ENCODE assay signal across 7 mouse cellular contexts in the genomic region with DNA sequence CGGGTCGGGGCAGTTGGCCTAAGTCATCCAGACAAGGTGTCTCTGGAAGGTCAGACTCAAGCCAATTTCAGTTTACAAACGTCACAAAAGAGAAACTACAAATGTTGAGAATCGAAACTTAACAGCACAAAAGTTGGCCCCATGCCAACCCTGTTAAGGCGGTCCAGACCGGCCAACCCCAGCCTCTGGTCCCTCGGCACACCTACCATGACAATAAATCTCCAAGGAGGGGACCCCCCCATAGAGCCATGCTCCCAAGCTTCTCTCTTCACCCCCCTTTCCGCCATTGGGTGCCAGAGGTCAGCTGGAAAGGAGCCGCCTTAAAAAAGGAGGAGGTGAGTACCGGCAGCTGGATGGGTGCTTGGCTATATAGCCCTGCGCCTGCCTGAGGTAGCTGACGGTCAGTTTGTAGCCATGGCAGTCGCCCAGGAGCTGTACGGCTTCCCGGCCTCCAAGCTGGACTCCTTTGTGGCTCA. TPM values are rescaled to one million over a fixed set of nuclear protein-coding genes. Genes with fewer than 3 reads are reported as not detected.
A peak's percentile ranks its signal among the peaks of the same experiment; 100 is the strongest.
DNase-seq lines count a peak whose midpoint lies in the region; ATAC-seq and TF ChIP-seq lines count a peak whose summit lies in the region.

A gene (plus strand): TSS at position 243 of the 476 bp plus-strand sequence.

- TF ChIP-seq EP300 in ES-Bruce4 (IDR thresholded peaks at IDR 0.05; ENCODE audit: insufficient read depth, low read depth, low read length): no peak

- no peak within 1 kb of the TSS for H3K27ac ChIP-seq in ES-Bruce4 (ENCODE audit: insufficient read depth, low read length)
- no peak within 1 kb of the TSS for H3K27ac ChIP-seq in lung, embryonic 14.5 days (ENCODE audit: low read depth)
- peak within 1 kb of the TSS; percentile 84 for H3K27ac ChIP-seq in small intestine, adult 2 months (ENCODE audit: insufficient read depth, low read depth, low read length)

- no peak for TF ChIP-seq POLR2A in ES-Bruce4 (IDR thresholded peaks at IDR 0.05; ENCODE audit: insufficient read depth, low read length)
- peak; percentile 88 for TF ChIP-seq POLR2A in small intestine, adult 2 months (IDR thresholded peaks at IDR 0.05; ENCODE audit: low read depth, low read length)

- no peaks in the 10 kb centered on the region for H3K9me3 ChIP-seq in ES-Bruce4 (replicated peaks; ENCODE audit: control insufficient read depth, insufficient read depth, low read length, poor library complexity, severe bottlenecking)
- peaks cover 4% of the 10 kb centered on the region; the same call in 1 of the 2 replicates for H3K9me3 ChIP-seq in lung, embryonic 14.5 days (ENCODE audit: low read depth, low read length)

- peak within 1 kb of the TSS; percentile 54 for H3K4me2 ChIP-seq in lung, embryonic 14.5 days

- WGBS in lung, embryonic 14.5 days: 17% methylated on average over 15 of the region's 15 CpGs
- WGBS in small intestine, adult 2 months: 2% methylated on average over 15 of the region's 15 CpGs

- peak within 1 kb of the TSS; percentile 19 for H3K4me3 ChIP-seq in ES-Bruce4 (ENCODE audit: low read depth, low read length)
- peak within 1 kb of the TSS; percentile 29 for H3K4me3 ChIP-seq in lung, embryonic 14.5 days (ENCODE audit: low read depth, low read length)
- peak within 1 kb of the TSS; percentile 66 for H3K4me3 ChIP-seq in small intestine, adult 2 months (ENCODE audit: low read depth, low read length)

- H3K4me1 ChIP-seq in ES-Bruce4 (ENCODE audit: control insufficient read depth, insufficient read depth, low read length): no peaks in the 10 kb centered on the region
- peaks cover 5% of the 10 kb centered on the region; the same call in 1 of the 2 replicates for H3K4me1 ChIP-seq in lung, embryonic 14.5 days (ENCODE audit: insufficient read depth)
- peaks cover 11% of the 10 kb centered on the region; the same call in 1 of the 2 replicates for H3K4me1 ChIP-seq in small intestine, adult 2 months (ENCODE audit: control insufficient read depth, insufficient read depth, insufficient read length, low read length)

- intact Hi-C loops in gastrocnemius, postnatal 14 days (cut with DNase I; ENCODE audit: low total_unique reads): no loop called here

- no peaks in the 10 kb centered on the region for H3K27me3 ChIP-seq in ES-Bruce4 (ENCODE audit: control insufficient read depth, insufficient read depth, low read length, poor library complexity, severe bottlenecking)
- H3K27me3 ChIP-seq in lung, embryonic 14.5 days (ENCODE audit: insufficient read depth, low read length): no peaks in the 10 kb centered on the region
- no peaks in the 10 kb centered on the region for H3K27me3 ChIP-seq in small intestine, adult 2 months (ENCODE audit: control insufficient read depth, insufficient read depth, low read length)

- TF ChIP-seq CTCF in ES-Bruce4 (IDR thresholded peaks at IDR 0.05; ENCODE audit: low read depth, low read length): no peak
- no peak for TF ChIP-seq CTCF in lung, embryonic 14.5 days (IDR thresholded peaks at IDR 0.05; ENCODE audit: low read depth)
- no peak for TF ChIP-seq CTCF in small intestine, adult 2 months (IDR thresholded peaks at IDR 0.05; ENCODE audit: extremely low read depth, insufficient read length, insufficient replicate concordance, low read depth, low read length)

- ATAC-seq in lung, embryonic 14.5 days (ENCODE audit: insufficient read depth): peak; percentile 60

- no peaks in the 10 kb centered on the region for H3K36me3 ChIP-seq in ES-Bruce4 (ENCODE audit: control insufficient read depth, insufficient read depth, low read length, poor library complexity, severe bottlenecking)
- no peaks in the 10 kb centered on the region for H3K36me3 ChIP-seq in lung, embryonic 14.5 days (ENCODE audit: insufficient read depth)
- peaks cover 7% of the 10 kb centered on the region for H3K36me3 ChIP-seq in small intestine, adult 2 months (ENCODE audit: control insufficient read depth, insufficient read depth, low read length)

- H3K9ac ChIP-seq in ES-Bruce4 (ENCODE audit: low read depth, poor library complexity, severe bottlenecking): peak within 1 kb of the TSS; percentile 28; the same call in 1 of the 2 replicates
- peak within 1 kb of the TSS; percentile 48 for H3K9ac ChIP-seq in lung, embryonic 14.5 days

- peak; percentile 47 to 59 for DNase-seq in adrenal gland, adult 18-20 months (ENCODE audit: low spot score in 2 of 2)
- peak; percentile 43 for DNase-seq in gastrocnemius, postnatal 14 days
- peak; percentile 82 for DNase-seq in kidney, adult 18-20 months
- DNase-seq in lung, embryonic 14.5 days: peak; percentile 84
- DNase-seq in frontal cortex, postnatal 25 days (ENCODE audit: low spot score in 2 of 2): no peak

RNA-seq across cellular contexts. Expression of the gene that starts here (rescaled TPM):
- polyA plus RNA-seq in ES-Bruce4 (2011; ENCODE audit: insufficient read depth, insufficient read length, low read depth, missing spikeins): not detected in 2 replicates
- total RNA-seq in adrenal gland, adult 18-20 months (2021): 1 to 10 TPM in 1 of 2 experiments, under 1 TPM in 1; 0.74 to 1.2 TPM
- not detected for total RNA-seq in gastrocnemius, postnatal 14 days (2021)
- 0.50 TPM in 2 replicates for polyA plus RNA-seq in lung, embryonic 14.5 days (2014; fragmentation: Nextera tagmentation; extraction: Ambion mirVana)
- polyA plus RNA-seq in small intestine, adult 2 months (2012; rRNA removed): 88.2 and 139 TPM in 2 replicates

Comparison
In these comparisons a context has a peak if more than half of its experiments do, and no peak if none do; other contexts are left out.
1. RNA of the gene that starts here (polyA plus RNA-seq): 88.2 to 139 TPM in small intestine, adult 2 months; not detected in ES-Bruce4 and 0.50 TPM in lung, embryonic 14.5 days; every median in the first group is over 10 times any median in the second.
2. Peak in DNase-seq in gastrocnemius, postnatal 14 days; RNA of the gene not detected or under 1 TPM.
3. Peak in DNase-seq, ATAC-seq, H3K4me3 ChIP-seq, H3K9ac ChIP-seq and H3K4me2 ChIP-seq in lung, embryonic 14.5 days; RNA of the gene not detected or under 1 TPM.
4. DNase-seq: peak in adrenal gland, adult 18-20 months (2 of 2) and kidney, adult 18-20 months (single experiment); none in frontal cortex, postnatal 25 days (0 of 2).
5. Peak in every context shown above with its lines, with median percentiles within 50 percentile points of each other: H3K4me3 ChIP-seq.